Mouse (Mus musculus) lung, adult 2 months (tissue): ENCODE data around the gene Fcrl6. TPM values are rescaled to one million over a fixed set of nuclear protein-coding genes. Genes with fewer than 3 reads are reported as not detected.

ENCODE experiments used
- DNase-seq: peaks from one replicate; pipeline ENCODE4 v3.0.0; 2022
- H3K4me1 ChIP-seq: fragments of 200-500 bp; 2 replicates; pipeline ENCODE4 v1.6.1; 2011; ENCODE audit warnings: low read length; ENCODE audit not compliant: control insufficient read depth, insufficient read depth
- H3K4me3 ChIP-seq: fragments of 200-500 bp; replicated peaks from 2 replicates; pipeline ENCODE3; 2011; ENCODE audit warnings: low read depth, mild to moderate bottlenecking, control low read depth, low read length; ENCODE audit errors: extremely low read depth
- CTCF ChIP-seq: fragments of 200-500 bp; IDR thresholded peaks from 2 replicates; pipeline ENCODE4 v1.5.1; 2011; ENCODE audit warnings: mild to moderate bottlenecking, low read length, control low read depth; ENCODE audit not compliant: insufficient read depth
- POLR2A ChIP-seq: fragments of 200-500 bp; IDR thresholded peaks from 2 replicates; pipeline ENCODE4 v1.6.1; 2011; ENCODE audit warnings: low read depth, mild to moderate bottlenecking, control low read depth, low read length, borderline replicate concordance; ENCODE audit errors: extremely low read depth
- WGBS: fragments of 180-500 bp; shearing (Covaris S2); methylation state at CpG from one replicate; pipeline ENCODE4 v1.1.7; 2018; 5-methylcytosine and 5-hydroxymethylcytosine counted together
- polyA plus RNA-seq: library from polyadenylated mRNA; depleted of rRNA; stranded (reverse); fragments of >200 nt; gene quantifications from 2 replicates; pipeline ENCODE4 v1.2.3, GENCODE M21; 2012

The Fcrl6 gene
- polyA plus RNA-seq, 1 experiment: not detected

GRCm38 (mm10) chr1:172585612-172586567 lies 16.5 kb downstream of the Fcrl6 start:
- no peak for DNase-seq
- Histone ChIP-seq H3K4me3 (no peak overlapping the region), H3K4me1 (no peaks in the 10 kb centered on the region)
- WGBS: 41% methylated on average over 26 of the region's 26 CpGs
- TF ChIP-seq CTCF: no peak
- no peak for TF ChIP-seq POLR2A

- no peak for DNase-seq
- 46% methylated on average over 4 of the region's 4 CpGs for WGBS
- no peak for TF ChIP-seq CTCF
- Histone ChIP-seq H3K4me1 (no peaks in the 10 kb centered on the region), H3K4me3 (no peak overlapping the region)
These were observed 17.3 kb downstream of the Fcrl6 start for GRCm38 (mm10) chr1:172585026-172585425.

DNA sequence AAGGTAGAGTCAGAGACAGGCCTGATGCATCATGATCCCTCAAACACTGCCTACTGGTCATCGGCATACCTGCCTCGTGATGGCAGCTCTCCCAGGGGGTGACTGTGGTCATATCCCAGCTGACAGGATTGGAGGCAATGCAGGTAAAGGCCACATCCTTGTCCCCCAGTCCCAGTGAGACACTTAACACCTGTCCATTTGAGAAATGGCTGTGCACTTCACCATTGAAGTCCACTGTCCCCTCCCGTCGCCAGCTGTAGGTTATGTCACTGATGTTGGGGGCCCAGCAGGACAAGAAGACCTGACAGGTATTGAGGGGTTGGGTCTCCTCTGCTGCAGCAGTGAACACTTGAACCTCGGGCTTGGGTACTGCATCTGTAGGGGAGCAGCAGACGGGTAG lies 18.1 kb downstream of the Fcrl6 start:
- WGBS: 90% methylated on average over 6 of the region's 6 CpGs
- no peaks in the 10 kb centered on the region for H3K4me1 ChIP-seq
- TF ChIP-seq POLR2A: no peak
- TF ChIP-seq CTCF: no peak
- no peak for DNase-seq
- H3K4me3 ChIP-seq: no peak overlapping the region

GRCm38 (mm10) chr1:172582436-172582835 lies 19.9 kb downstream of the Fcrl6 start:
- 83% methylated on average over 8 of the region's 8 CpGs for WGBS
- Histone ChIP-seq H3K4me3 (no peak overlapping the region), H3K4me1 (no peaks in the 10 kb centered on the region)
- TF ChIP-seq POLR2A (no peak), CTCF (no peak)
- DNase-seq: no peak

GRCm38 (mm10) chr1:172580116-172580515 lies 22.2 kb downstream of the Fcrl6 start:
- no peaks in the 10 kb centered on the region for H3K4me1 ChIP-seq
- TF ChIP-seq CTCF: no peak
- no peak for TF ChIP-seq POLR2A
- H3K4me3 ChIP-seq: no peak overlapping the region
- DNase-seq: no peak
- 48% methylated on average over 6 of the region's 6 CpGs for WGBS

GRCm38 (mm10) chr1:172567758-172568157 lies 34.6 kb downstream of the Fcrl6 start:
- Histone ChIP-seq H3K4me3 (no peak overlapping the region), H3K4me1 (no peaks in the 10 kb centered on the region)
- WGBS: 46% methylated on average over 4 of the region's 4 CpGs
- DNase-seq: no peak
- TF ChIP-seq CTCF (no peak), POLR2A (no peak)

DNA sequence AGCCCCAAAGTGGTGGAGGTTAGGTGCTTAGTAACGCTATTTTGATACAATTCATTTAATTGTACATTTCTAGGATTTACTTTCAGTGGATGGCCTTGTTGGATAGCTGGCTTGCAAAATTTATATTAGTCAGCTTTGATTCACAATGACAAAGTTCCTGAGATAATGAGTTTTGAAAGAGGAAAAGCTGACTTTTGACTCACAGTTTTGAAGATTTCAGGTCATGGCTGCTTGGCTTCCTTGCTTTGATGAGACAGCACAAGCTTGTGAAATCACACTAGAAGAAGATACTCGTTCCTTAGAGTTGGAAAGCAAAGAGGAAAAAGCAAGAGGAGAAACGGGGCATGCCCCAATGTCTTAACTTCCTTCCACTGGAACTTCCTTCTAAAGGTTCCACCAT lies 36.2 kb downstream of the Fcrl6 start:
- peaks cover 6% of the 10 kb centered on the region for H3K4me1 ChIP-seq
- no peak for DNase-seq
- TF ChIP-seq POLR2A (no peak), CTCF (no peak)
- no peak overlapping the region for H3K4me3 ChIP-seq
- WGBS: 52% methylated on average over 3 of the region's 3 CpGs

DNA sequence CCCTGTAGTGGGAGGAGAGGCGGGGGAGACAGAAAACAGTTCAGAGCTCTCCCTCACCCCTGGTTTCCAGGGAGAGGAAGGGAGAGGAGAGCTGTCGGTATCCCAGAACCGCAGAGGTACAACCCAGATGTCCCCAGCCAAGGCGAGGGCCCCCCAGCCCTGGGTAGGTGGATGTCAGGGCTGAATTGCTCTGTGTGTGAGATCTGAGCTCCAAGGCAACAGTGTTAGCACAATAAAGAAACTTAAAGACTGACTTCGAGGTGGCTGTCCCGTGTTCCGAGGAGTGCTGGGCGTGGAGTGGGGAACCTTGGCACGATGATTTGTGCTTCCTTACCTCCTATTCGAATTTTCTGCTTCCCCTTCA lies 38.9 kb downstream of the Fcrl6 start:
- DNase-seq: no peak
- Histone ChIP-seq H3K4me3 (peak overlapping the region; percentile 70), H3K4me1 (peaks cover 8% of the 10 kb centered on the region)
- WGBS: 8% methylated on average over 10 of the region's 10 CpGs
- no peak for TF ChIP-seq CTCF
- no peak for TF ChIP-seq POLR2A

- H3K4me3 ChIP-seq: peak overlapping the region; percentile 70
- peak; percentile 81 for DNase-seq
- under 1% methylated on average over 66 of the region's 66 CpGs for WGBS
- H3K4me1 ChIP-seq: peaks cover 8% of the 10 kb centered on the region
- TF ChIP-seq CTCF (peak; percentile 56), POLR2A (no peak; the same call in 1 of the 2 replicates)
These were observed 39.5 kb downstream of the Fcrl6 start for GRCm38 (mm10) chr1:172562641-172563464.
